Mouse (Mus musculus) hindbrain, embryonic 14.5 days (tissue): ENCODE results near the gene Rtf1. TPM values are rescaled to one million over a fixed set of nuclear protein-coding genes. Genes with fewer than 3 reads are reported as not detected.
"Not testable (repeated sequence)": the region's sequence is repeated elsewhere in the genome, so short reads cannot be mapped to it uniquely, and the experiment has no call there.

ENCODE experiments used
- ATAC-seq: fragments of 200-750 bp; cut with Nextera tagmentation; 2 replicates; pipeline ENCODE4 v1.8.0; 2017; ENCODE audit warnings: moderate number of reproducible peaks, mild to moderate bottlenecking, moderate TSS enrichment, moderate library complexity; ENCODE audit not compliant: low FRiP score
- DNase-seq: peaks from one replicate; pipeline ENCODE4 v3.0.0-alpha.2; 2015; ENCODE audit warnings: low spot score
- H3K27ac ChIP-seq: fragments of 300-500 bp; sonication (generic); 2 replicates; pipeline ENCODE4 v1.5.1; 2014; ENCODE audit warnings: mild to moderate bottlenecking, moderate library complexity
- H3K27me3 ChIP-seq: fragments of 300-500 bp; sonication (generic); 2 replicates; pipeline ENCODE4 v1.6.1; 2014; ENCODE audit warnings: mild to moderate bottlenecking, low read length, mixed read lengths; ENCODE audit not compliant: control insufficient read depth, insufficient read depth
- H3K36me3 ChIP-seq: fragments of 300-500 bp; sonication (generic); replicated peaks from 2 replicates; pipeline ENCODE4 v1.6.1; 2014; ENCODE audit not compliant: control insufficient read depth, insufficient read depth
- H3K4me1 ChIP-seq: fragments of 300-500 bp; sonication (generic); replicated peaks from 2 replicates; pipeline ENCODE4 v1.6.1; 2014; ENCODE audit warnings: antibody characterized with exemption, low read length, mixed read lengths; ENCODE audit not compliant: control insufficient read depth, insufficient read depth
- H3K4me2 ChIP-seq: fragments of 300-500 bp; sonication (generic); replicated peaks from 2 replicates; pipeline ENCODE4 v1.6.1; 2014; ENCODE audit warnings: mild to moderate bottlenecking, moderate library complexity
- H3K4me3 ChIP-seq: fragments of 300-500 bp; sonication (generic); replicated peaks from 2 replicates; pipeline ENCODE4 v1.5.1; 2014; ENCODE audit warnings: mild to moderate bottlenecking, low read length
- H3K9ac ChIP-seq: fragments of 300-500 bp; sonication (generic); 2 replicates; pipeline ENCODE4 v1.6.1; 2014
- H3K9me3 ChIP-seq: fragments of 300-500 bp; sonication (generic); 2 replicates; pipeline ENCODE4 v1.6.1; 2016; ENCODE audit warnings: low read length; ENCODE audit not compliant: control insufficient read depth
- WGBS: fragments of 180-500 bp; shearing (Covaris S2); extraction: QIAGEN DNeasy Blood & Tissue Kit; methylation state at CpG from one replicate; pipeline ENCODE4 v1.1.7; 2014; 5-methylcytosine and 5-hydroxymethylcytosine counted together
- polyA plus RNA-seq: library from polyadenylated mRNA; unstranded; fragments of >200 nt; fragmentation: Nextera tagmentation; extraction: Ambion mirVana; gene quantifications from 2 replicates; pipeline ENCODE4 v1.2.1, GENCODE M21; 2014

Gene Rtf1
- polyA plus RNA-seq, 1 experiment from 2014 or later = 36.2 TPM

GRCm38 (mm10) chr2:119715868-119716267, 41.0 kb downstream of the Rtf1 start:
- H3K27me3 ChIP-seq, ATAC-seq, H3K27ac ChIP-seq, H3K9me3 ChIP-seq, H3K9ac ChIP-seq, H3K4me3 ChIP-seq, H3K4me2 ChIP-seq, H3K4me1 ChIP-seq, DNase-seq: not testable (repeated sequence)
- H3K36me3 ChIP-seq = peaks cover 85% of the 10 kb centered on the region
- WGBS = 98% methylated on average over 2 of the region's 2 CpGs

- DNase-seq = no peak
- H3K36me3 ChIP-seq = peaks cover 91% of the 10 kb centered on the region
- H3K27ac ChIP-seq = no peak overlapping the region
- no peaks in the 10 kb centered on the region for H3K4me1 ChIP-seq
- 96% methylated on average over 8 of the region's 8 CpGs for WGBS
- H3K4me2 ChIP-seq = no peak overlapping the region
- ATAC-seq = no peak
- no peaks in the 10 kb centered on the region for H3K9me3 ChIP-seq
- no peak overlapping the region for H3K4me3 ChIP-seq
- no peaks in the 10 kb centered on the region for H3K27me3 ChIP-seq
- H3K9ac ChIP-seq = no peak overlapping the region
Measured at GRCm38 (mm10) chr2:119721070-119721469, 46.2 kb downstream of the Rtf1 start.

- Histone ChIP-seq H3K4me2 (no peak overlapping the region), H3K27ac (no peak overlapping the region), H3K9ac (no peak overlapping the region), H3K36me3 (peaks cover 96% of the 10 kb centered on the region), H3K4me1 (no peaks in the 10 kb centered on the region), H3K9me3 (no peaks in the 10 kb centered on the region), H3K27me3 (no peaks in the 10 kb centered on the region), H3K4me3 (no peak overlapping the region)
- no peak for ATAC-seq
- no peak for DNase-seq
- 91% methylated on average over 3 of the region's 3 CpGs for WGBS
Measured at GRCm38 (mm10) chr2:119727762-119728416, 53.0 kb downstream of the Rtf1 start.

- 93% methylated on average over 4 of the region's 4 CpGs for WGBS
- ATAC-seq = no peak
Measured at GRCm38 (mm10) chr2:119730735-119731134, 55.9 kb downstream of the Rtf1 start.

GRCm38 (mm10) chr2:119737124-119737523, 62.3 kb downstream of the Rtf1 start:
- 22% methylated on average over 12 of the region's 12 CpGs for WGBS
- Histone ChIP-seq H3K36me3 (peaks cover 34% of the 10 kb centered on the region), H3K27me3 (peaks cover 16% of the 10 kb centered on the region), H3K4me1 (0 out of 2 replicates have a peak, but pooled peaks cover under 1% of the 10 kb centered on the region), H3K27ac (no peak overlapping the region), H3K4me3 (no peak overlapping the region), H3K4me2 (no peak overlapping the region), H3K9ac (no peak overlapping the region), H3K9me3 (no peaks in the 10 kb centered on the region)
- ATAC-seq (no peak), DNase-seq (no peak)

More at GRCm38 (mm10) chr2:119730735-119731134, 55.9 kb downstream of the Rtf1 start:
- DNase-seq = no peak
- Histone ChIP-seq H3K4me3 (no peak overlapping the region), H3K9me3 (no peaks in the 10 kb centered on the region), H3K27me3 (0 out of 2 replicates have a peak, but pooled peaks cover 2% of the 10 kb centered on the region), H3K4me1 (no peaks in the 10 kb centered on the region), H3K36me3 (peaks cover 98% of the 10 kb centered on the region), H3K27ac (no peak overlapping the region), H3K4me2 (no peak overlapping the region), H3K9ac (no peak overlapping the region)

- no peak for DNase-seq
- Histone ChIP-seq H3K27me3 (peaks cover 49% of the 10 kb centered on the region), H3K9me3 (no peaks in the 10 kb centered on the region), H3K4me3 (no peak overlapping the region), H3K36me3 (no peaks in the 10 kb centered on the region), H3K27ac (no peak overlapping the region), H3K9ac (no peak overlapping the region), H3K4me2 (no peak overlapping the region), H3K4me1 (peaks cover 20% of the 10 kb centered on the region)
- ATAC-seq = no peak
- WGBS = 19% methylated on average over 2 of the region's 2 CpGs
Measured at GRCm38 (mm10) chr2:119740567-119740966, 65.7 kb downstream of the Rtf1 start.

- peak within 1 kb of the TSS; percentile 96 for H3K4me2 ChIP-seq
- H3K4me3 ChIP-seq = peak within 1 kb of the TSS; percentile 52
- no peaks in the 10 kb centered on the region for H3K36me3 ChIP-seq
- H3K9me3 ChIP-seq = no peaks in the 10 kb centered on the region
- no peak within 1 kb of the TSS for H3K27ac ChIP-seq
- WGBS = under 1% methylated on average over 46 of the region's 53 CpGs
- peaks cover 51% of the 10 kb centered on the region for H3K27me3 ChIP-seq
- peak; percentile 65 for ATAC-seq
- H3K9ac ChIP-seq = peak within 1 kb of the TSS; percentile 52
- peak; percentile 50 for DNase-seq
- peaks cover 20% of the 10 kb centered on the region for H3K4me1 ChIP-seq
Measured at GRCm38 (mm10) chr2:119741581-119742411, 66.9 kb downstream of the Rtf1 start, which contains the start of gene Itpka. TSS of gene Itpka (plus strand) at chr2:119742337.

GRCm38 (mm10) chr2:119742461-119743175, 67.8 kb downstream of the Rtf1 start:
- 1% methylated on average over 58 of the region's 70 CpGs for WGBS

More at GRCm38 (mm10) chr2:119742461-119743175, 67.8 kb downstream of the Rtf1 start:
- Histone ChIP-seq H3K4me3 (peak overlapping the region; percentile 52), H3K4me1 (peaks cover 20% of the 10 kb centered on the region), H3K9me3 (no peaks in the 10 kb centered on the region), H3K27me3 (peaks cover 51% of the 10 kb centered on the region), H3K36me3 (no peaks in the 10 kb centered on the region), H3K4me2 (peak overlapping the region; percentile 96), H3K27ac (no peak overlapping the region), H3K9ac (peak overlapping the region; percentile 52)
- DNase-seq (no peak), ATAC-seq (peak; percentile 29)
